Mouse (Mus musculus) limb, embryonic 15.5 days (tissue): ENCODE data around the gene Cblb. TPM values are rescaled to one million over a fixed set of nuclear protein-coding genes. Genes with fewer than 3 reads are reported as not detected.

Experiments used
- ATAC-seq: fragments of 200-750 bp; cut with Nextera tagmentation; 2 replicates; pipeline ENCODE4 v1.8.0; 2017; ENCODE audit warnings: low read depth, moderate TSS enrichment; ENCODE audit not compliant: insufficient number of reproducible peaks, low FRiP score, low TSS enrichment
- H3K27ac ChIP-seq: fragments of 300-500 bp; sonication (generic); 2 replicates; pipeline ENCODE4 v1.5.1; 2015; ENCODE audit warnings: moderate library complexity, mild to moderate bottlenecking, inconsistent platforms
- H3K27me3 ChIP-seq: fragments of 300-500 bp; sonication (generic); 2 replicates; pipeline ENCODE4 v1.6.1; 2015; ENCODE audit warnings: inconsistent platforms
- H3K36me3 ChIP-seq: fragments of 300-500 bp; sonication (generic); 2 replicates; pipeline ENCODE4 v1.6.1; 2015; ENCODE audit warnings: inconsistent platforms
- H3K4me1 ChIP-seq: fragments of 300-500 bp; sonication (generic); 2 replicates; pipeline ENCODE4 v1.6.1; 2015; ENCODE audit warnings: inconsistent platforms
- H3K4me2 ChIP-seq: fragments of 300-500 bp; sonication (generic); 2 replicates; pipeline ENCODE4 v1.6.1; 2015; ENCODE audit warnings: mild to moderate bottlenecking, inconsistent platforms
- H3K4me3 ChIP-seq: fragments of 300-500 bp; sonication (generic); 2 replicates; pipeline ENCODE4 v1.5.1; 2015; ENCODE audit warnings: mild to moderate bottlenecking, inconsistent platforms
- H3K9ac ChIP-seq: fragments of 300-500 bp; sonication (generic); 2 replicates; pipeline ENCODE4 v1.6.1; 2015; ENCODE audit warnings: inconsistent platforms
- H3K9me3 ChIP-seq: fragments of 300-500 bp; sonication (generic); 2 replicates; pipeline ENCODE4 v1.6.1; 2016; ENCODE audit warnings: inconsistent platforms
- WGBS: fragments of 180-500 bp; shearing (Covaris S2); methylation state at CpG from one replicate; pipeline ENCODE4 v1.1.7; 2015; 5-methylcytosine and 5-hydroxymethylcytosine counted together
- polyA plus RNA-seq: library from polyadenylated mRNA; unstranded; fragments of >200 nt; fragmentation: Nextera tagmentation; extraction: Ambion mirVana; gene quantifications from 2 replicates; pipeline ENCODE4 v1.2.1, GENCODE M21; 2015

The Cblb gene
- polyA plus RNA-seq, 1 experiment from 2014 or later, result 15.2 TPM

DNA sequence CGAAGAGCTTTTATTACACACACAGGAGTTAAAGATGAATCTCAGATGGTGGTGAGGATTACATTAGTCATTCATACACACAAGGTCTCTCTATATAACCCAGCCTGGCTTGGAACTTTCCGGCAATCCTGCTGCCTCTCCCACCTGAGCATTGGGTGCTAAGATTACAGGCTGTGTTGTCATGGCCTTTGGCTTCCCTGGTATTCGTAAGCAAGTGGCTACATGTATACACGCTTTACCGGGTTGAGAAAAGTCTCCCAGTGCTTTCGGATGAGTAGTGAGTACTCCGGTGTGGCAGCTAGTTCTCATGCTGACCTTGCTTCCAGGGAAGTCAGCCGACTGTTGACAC is 48.4 kb downstream of the Cblb start:
- 60% methylated on average over 8 of the region's 8 CpGs for WGBS
- no peak overlapping the region for H3K4me3 ChIP-seq
- H3K36me3 ChIP-seq, result no peaks in the 10 kb centered on the region
- peaks cover 18% of the 10 kb centered on the region for H3K4me1 ChIP-seq
- no peak overlapping the region for H3K9ac ChIP-seq
- no peaks in the 10 kb centered on the region for H3K27me3 ChIP-seq
- no peak overlapping the region for H3K27ac ChIP-seq
- H3K9me3 ChIP-seq, result no peaks in the 10 kb centered on the region
- H3K4me2 ChIP-seq, result no peak overlapping the region
- ATAC-seq, result no peak

- no peaks in the 10 kb centered on the region for H3K27me3 ChIP-seq
- peaks cover 18% of the 10 kb centered on the region for H3K4me1 ChIP-seq
- 89% methylated on average over 11 of the region's 11 CpGs for WGBS
Measured at GRCm38 (mm10) chr16:52080619-52081395, 49.8 kb downstream of the Cblb start.

DNA sequence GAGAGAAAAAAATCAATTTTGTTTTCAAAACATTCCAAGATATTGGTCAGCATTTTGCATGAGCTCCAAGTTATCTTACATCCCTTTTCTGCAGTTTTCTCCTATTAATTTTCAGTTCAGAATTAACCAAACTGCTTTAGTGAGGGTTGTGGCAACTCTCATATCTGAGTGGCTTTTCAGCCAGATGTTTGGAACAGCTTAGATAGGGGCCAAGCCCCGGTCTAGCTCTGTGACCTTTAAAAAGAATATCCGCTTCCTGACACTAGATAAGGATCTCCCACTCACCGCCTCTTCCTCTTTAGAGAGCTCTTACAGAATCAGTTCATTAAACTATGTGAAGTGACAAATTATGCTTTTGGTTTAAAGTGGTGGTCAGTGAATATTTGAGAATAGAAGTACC is 50.7 kb downstream of the Cblb start:
- no peak overlapping the region for H3K9ac ChIP-seq
- no peak for ATAC-seq

More at GRCm38 (mm10) chr16:52080619-52081395, 49.8 kb downstream of the Cblb start:
- H3K9me3 ChIP-seq, result no peaks in the 10 kb centered on the region
- H3K4me2 ChIP-seq, result no peak overlapping the region
- H3K4me3 ChIP-seq, result no peak overlapping the region
- no peak overlapping the region for H3K9ac ChIP-seq
- H3K36me3 ChIP-seq, result no peaks in the 10 kb centered on the region
- ATAC-seq, result no peak
- no peak overlapping the region for H3K27ac ChIP-seq

GRCm38 (mm10) chr16:52086793-52087450 is 55.9 kb downstream of the Cblb start:
- Histone ChIP-seq H3K4me1 (peaks cover 8% of the 10 kb centered on the region; the same call in 1 of the 2 replicates), H3K4me3 (no peak overlapping the region), H3K27ac (no peak overlapping the region), H3K9ac (no peak overlapping the region), H3K4me2 (no peak overlapping the region), H3K9me3 (no peaks in the 10 kb centered on the region), H3K36me3 (peaks cover 5% of the 10 kb centered on the region; the same call in 1 of the 2 replicates), H3K27me3 (no peaks in the 10 kb centered on the region)
- WGBS, result 69% methylated on average over 9 of the region's 9 CpGs
- ATAC-seq, result no peak

More for the DNA sequence above, 50.7 kb downstream of the Cblb start:
- Histone ChIP-seq H3K27me3 (no peaks in the 10 kb centered on the region), H3K9me3 (no peaks in the 10 kb centered on the region), H3K27ac (no peak overlapping the region), H3K4me3 (no peak overlapping the region), H3K4me1 (peaks cover 15% of the 10 kb centered on the region), H3K4me2 (no peak overlapping the region), H3K36me3 (no peaks in the 10 kb centered on the region)
- WGBS, result 80% methylated on average over 3 of the region's 3 CpGs

DNA sequence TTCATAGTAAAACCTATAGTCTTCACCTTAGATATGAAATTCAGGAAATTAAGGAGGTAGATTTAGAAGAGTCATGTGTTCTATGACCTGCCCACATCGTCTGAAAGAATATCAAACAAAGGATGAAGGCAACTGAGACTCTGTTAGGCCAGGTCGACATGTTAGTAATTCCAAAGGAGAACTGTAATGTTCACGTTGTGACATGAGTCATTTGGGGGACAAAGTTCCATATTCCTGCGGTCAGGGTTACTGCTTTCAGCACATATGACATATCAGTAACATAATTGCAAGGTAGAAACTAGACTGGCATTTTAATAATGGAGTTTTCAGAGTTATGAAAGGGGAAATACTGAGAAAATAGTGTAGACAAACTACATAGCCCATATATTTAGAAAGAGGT is 58.3 kb downstream of the Cblb start:
- Histone ChIP-seq H3K27ac (no peak overlapping the region), H3K4me2 (no peak overlapping the region), H3K4me3 (no peak overlapping the region), H3K36me3 (peaks cover 5% of the 10 kb centered on the region; the same call in 1 of the 2 replicates), H3K9ac (no peak overlapping the region), H3K27me3 (no peaks in the 10 kb centered on the region), H3K9me3 (no peaks in the 10 kb centered on the region), H3K4me1 (peaks cover 18% of the 10 kb centered on the region; the same call in 1 of the 2 replicates)
- no peak for ATAC-seq
- 75% methylated on average over 4 of the region's 4 CpGs for WGBS

DNA sequence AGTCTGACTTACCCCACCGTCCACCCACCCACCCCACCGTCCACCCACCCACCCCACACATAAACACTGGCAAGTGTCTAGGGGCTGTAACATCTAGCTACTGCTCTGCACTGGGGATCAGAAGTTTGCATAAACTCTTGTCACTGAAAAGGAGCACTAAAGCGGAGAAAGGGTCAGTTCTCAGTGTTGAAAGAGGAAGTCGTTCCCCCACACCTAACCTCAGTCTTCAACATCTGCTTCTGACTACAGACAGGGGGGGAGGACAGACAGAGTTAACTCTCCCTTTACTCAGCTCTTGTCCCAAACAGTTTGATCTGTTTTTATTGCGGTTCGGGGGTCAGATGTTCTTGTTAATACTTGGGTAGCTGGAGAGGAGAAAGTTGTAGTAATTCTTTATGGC is 59.9 kb downstream of the Cblb start:
- Histone ChIP-seq H3K4me1 (peaks cover 20% of the 10 kb centered on the region; the same call in 1 of the 2 replicates), H3K27ac (no peak overlapping the region), H3K4me2 (no peak overlapping the region), H3K27me3 (no peaks in the 10 kb centered on the region), H3K36me3 (peaks cover 5% of the 10 kb centered on the region; the same call in 1 of the 2 replicates), H3K4me3 (no peak overlapping the region), H3K9me3 (no peaks in the 10 kb centered on the region), H3K9ac (no peak overlapping the region)
- 19% methylated on average over 6 of the region's 6 CpGs for WGBS
- ATAC-seq, result no peak

- 32% methylated on average over 9 of the region's 9 CpGs for WGBS
- peak overlapping the region; percentile 33; the same call in 1 of the 2 replicates for H3K27ac ChIP-seq
- no peak overlapping the region for H3K9ac ChIP-seq
- H3K4me1 ChIP-seq, result peaks cover 16% of the 10 kb centered on the region; the same call in 1 of the 2 replicates
- no peak for ATAC-seq
- peaks cover 5% of the 10 kb centered on the region; the same call in 1 of the 2 replicates for H3K36me3 ChIP-seq
- H3K27me3 ChIP-seq, result no peaks in the 10 kb centered on the region
- no peaks in the 10 kb centered on the region for H3K9me3 ChIP-seq
- no peak overlapping the region for H3K4me2 ChIP-seq
- H3K4me3 ChIP-seq, result no peak overlapping the region
Measured at GRCm38 (mm10) chr16:52093325-52094253, 62.6 kb downstream of the Cblb start.

DNA sequence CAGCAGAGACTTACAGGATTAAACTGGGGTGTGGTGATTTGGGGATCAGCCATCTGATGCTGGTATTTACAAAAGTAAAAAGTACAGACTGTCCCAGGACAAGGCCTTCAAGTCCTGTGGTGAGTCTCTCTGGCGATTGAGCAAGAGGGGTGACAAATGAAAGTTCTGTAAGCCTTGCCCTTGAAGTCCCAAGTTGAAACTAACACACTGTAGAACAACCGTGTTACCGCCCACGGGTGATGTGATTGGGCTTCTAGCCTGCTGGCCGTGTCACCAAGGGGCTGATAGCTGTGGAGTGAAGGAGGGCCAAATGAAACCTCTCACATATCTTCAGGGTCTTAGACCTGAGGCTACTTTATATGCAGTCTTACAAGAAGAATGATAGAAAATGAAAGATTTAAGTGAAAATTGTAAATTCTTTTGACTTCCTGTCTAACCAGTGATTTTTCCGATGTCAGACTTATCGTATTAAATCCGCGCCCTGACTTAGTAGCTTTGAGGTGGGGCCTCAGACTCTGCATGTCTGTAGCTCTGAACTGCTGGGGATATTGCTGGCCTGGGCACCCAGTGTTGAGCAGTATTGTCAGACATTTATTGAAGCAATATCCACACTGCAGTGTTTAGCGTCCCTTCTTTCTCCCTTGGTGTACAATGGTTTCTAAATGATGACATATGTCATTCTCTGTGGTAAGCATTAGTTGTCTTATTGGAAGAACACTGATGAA is 63.9 kb downstream of the Cblb start:
- 83% methylated on average over 10 of the region's 10 CpGs for WGBS
- no peak for ATAC-seq

DNA sequence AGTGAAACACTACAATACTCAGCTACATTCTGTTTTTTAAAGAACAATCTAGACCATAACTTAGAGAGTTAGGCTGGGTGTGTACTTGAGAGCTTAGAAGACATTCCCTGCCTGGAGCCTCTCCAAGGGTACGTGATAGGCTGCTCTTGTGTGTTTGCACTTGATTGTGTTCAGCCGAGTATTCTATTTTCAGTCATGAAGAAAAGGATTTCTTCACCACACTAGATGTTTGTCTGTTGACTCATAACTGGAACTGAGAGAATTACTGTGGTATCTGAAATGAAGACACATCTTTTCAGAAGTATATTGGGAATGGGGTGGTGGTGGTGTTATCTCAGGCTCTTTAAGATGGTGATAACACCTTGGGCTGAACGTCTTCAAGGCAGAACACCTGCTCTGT is 64.6 kb downstream of the Cblb start:
- H3K9me3 ChIP-seq, result no peaks in the 10 kb centered on the region
- ATAC-seq, result no peak
- 58% methylated on average over 3 of the region's 3 CpGs for WGBS
- H3K4me1 ChIP-seq, result peaks cover 16% of the 10 kb centered on the region; the same call in 1 of the 2 replicates
- H3K27me3 ChIP-seq, result no peaks in the 10 kb centered on the region
- no peaks in the 10 kb centered on the region for H3K36me3 ChIP-seq
- no peak overlapping the region for H3K4me2 ChIP-seq
- H3K9ac ChIP-seq, result no peak overlapping the region
- no peak overlapping the region for H3K4me3 ChIP-seq
- H3K27ac ChIP-seq, result no peak overlapping the region

More for the DNA sequence above, 63.9 kb downstream of the Cblb start:
- Histone ChIP-seq H3K4me1 (peaks cover 16% of the 10 kb centered on the region; the same call in 1 of the 2 replicates), H3K9ac (no peak overlapping the region), H3K4me3 (no peak overlapping the region), H3K27ac (no peak overlapping the region), H3K9me3 (no peaks in the 10 kb centered on the region), H3K36me3 (peaks cover 4% of the 10 kb centered on the region; the same call in 1 of the 2 replicates), H3K27me3 (no peaks in the 10 kb centered on the region), H3K4me2 (no peak overlapping the region)

DNA sequence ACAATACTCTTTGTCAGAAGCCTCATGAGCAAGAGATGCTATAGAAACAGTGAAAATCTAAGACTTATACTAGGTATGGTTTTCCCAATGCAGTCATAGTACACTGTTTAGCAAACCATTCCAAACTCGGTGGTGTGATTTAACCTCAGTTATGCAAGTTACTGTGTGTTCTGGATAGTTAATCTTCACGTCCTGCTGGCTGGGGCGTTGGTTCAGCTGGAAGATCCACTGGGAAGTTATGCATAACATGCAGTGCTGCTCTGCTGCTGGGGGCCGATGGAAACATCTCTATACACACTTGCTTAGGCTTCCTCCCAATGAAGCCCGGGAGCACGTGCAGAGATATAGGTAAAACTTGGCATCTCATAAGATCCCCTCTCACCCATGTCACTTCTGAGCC is 69.4 kb downstream of the Cblb start:
- 68% methylated on average over 6 of the region's 6 CpGs for WGBS
- H3K27ac ChIP-seq, result no peak overlapping the region
- no peaks in the 10 kb centered on the region for H3K4me1 ChIP-seq
- no peak overlapping the region for H3K4me2 ChIP-seq
- no peaks in the 10 kb centered on the region for H3K27me3 ChIP-seq
- H3K9ac ChIP-seq, result no peak overlapping the region
- H3K9me3 ChIP-seq, result no peaks in the 10 kb centered on the region
- H3K4me3 ChIP-seq, result no peak overlapping the region
- no peaks in the 10 kb centered on the region for H3K36me3 ChIP-seq
- ATAC-seq, result no peak

GRCm38 (mm10) chr16:52104608-52105007 is 73.6 kb downstream of the Cblb start:
- 90% methylated on average over 9 of the region's 9 CpGs for WGBS
- no peaks in the 10 kb centered on the region for H3K27me3 ChIP-seq

More at GRCm38 (mm10) chr16:52104608-52105007, 73.6 kb downstream of the Cblb start:
- Histone ChIP-seq H3K36me3 (no peaks in the 10 kb centered on the region), H3K9ac (no peak overlapping the region), H3K4me1 (no peaks in the 10 kb centered on the region), H3K27ac (no peak overlapping the region), H3K9me3 (no peaks in the 10 kb centered on the region), H3K4me3 (no peak overlapping the region), H3K4me2 (no peak overlapping the region)
- no peak for ATAC-seq
